Mouse (Mus musculus) bone marrow macrophage, adult 2 months (primary cell): ENCODE measurements around the gene Sppl3.

ENCODE experiments used
- CTCF ChIP-seq: IDR thresholded peaks from 2 replicates; pipeline ENCODE4 v1.5.1; 2012; ENCODE audit warnings: low read depth, mild to moderate bottlenecking, low read length, moderate library complexity
- POLR2A ChIP-seq: IDR thresholded peaks from 2 replicates; pipeline ENCODE4 v1.6.1; 2012; ENCODE audit warnings: mild to moderate bottlenecking, low read depth, low read length, borderline replicate concordance

GRCm38 (mm10) chr5:114978888-114979249 lies 32.1 kb upstream of the Sppl3 start:
- TF ChIP-seq POLR2A (no peak), CTCF (no peak; the same call in 1 of the 2 replicates)
